Mouse (Mus musculus) layer of hippocampus, adult 11-12 months (tissue): ENCODE data around the gene Ttyh1.
A peak's percentile ranks its signal among the peaks of the same experiment; 100 is the strongest.

ENCODE experiments used
- DNase-seq: peaks from one replicate; pipeline ENCODE4 v3.0.0; 2022; ENCODE audit warnings: low spot score

Ttyh1 gene

GRCm38 (mm10) chr7:4119344-4119902 is at the start of gene Ttyh1:
TSS of gene Ttyh1 (plus strand) at chr7:4119408.
- peak; percentile 69 for DNase-seq

GRCm38 (mm10) chr7:4071066-4071465 is 48.1 kb upstream of the Ttyh1 start:
- DNase-seq: no peak

- DNase-seq: peak; percentile 23
Observed at GRCm38 (mm10) chr7:4073144-4073543, 46.1 kb upstream of the Ttyh1 start.

- no peak for DNase-seq
Observed at GRCm38 (mm10) chr7:4079511-4079910, 39.7 kb upstream of the Ttyh1 start.

GRCm38 (mm10) chr7:4080552-4080951 is 38.7 kb upstream of the Ttyh1 start:
- DNase-seq: no peak

GRCm38 (mm10) chr7:4081706-4082105 is 37.5 kb upstream of the Ttyh1 start:
- no peak for DNase-seq

GRCm38 (mm10) chr7:4082804-4083203 is 36.4 kb upstream of the Ttyh1 start:
- peak; percentile 50 for DNase-seq

- peak; percentile 65 for DNase-seq
Observed at GRCm38 (mm10) chr7:4084161-4084560, 35.0 kb upstream of the Ttyh1 start.

- DNase-seq: peak; percentile 35
Observed at GRCm38 (mm10) chr7:4085562-4085961, 33.6 kb upstream of the Ttyh1 start.

- peak; percentile 47 for DNase-seq
Observed at GRCm38 (mm10) chr7:4087238-4087895, 31.8 kb upstream of the Ttyh1 start.

- DNase-seq: peak; percentile 69
Observed at GRCm38 (mm10) chr7:4087896-4088480, 31.2 kb upstream of the Ttyh1 start.

- DNase-seq: no peak
Observed at GRCm38 (mm10) chr7:4088679-4089078, 30.5 kb upstream of the Ttyh1 start.

- no peak for DNase-seq
Observed at GRCm38 (mm10) chr7:4091170-4091569, 28.0 kb upstream of the Ttyh1 start.

- no peak for DNase-seq
Observed at GRCm38 (mm10) chr7:4098301-4098700, 20.9 kb upstream of the Ttyh1 start.

- no peak for DNase-seq
Observed at GRCm38 (mm10) chr7:4098832-4099231, 20.4 kb upstream of the Ttyh1 start.

GRCm38 (mm10) chr7:4101144-4101543 is 18.1 kb upstream of the Ttyh1 start:
- no peak for DNase-seq

- peak; percentile 54 for DNase-seq
Observed at GRCm38 (mm10) chr7:4103411-4103810, 15.8 kb upstream of the Ttyh1 start.

GRCm38 (mm10) chr7:4111766-4112165 is 7.4 kb upstream of the Ttyh1 start:
- DNase-seq: no peak

- peak; percentile 46 for DNase-seq
Observed at GRCm38 (mm10) chr7:4117050-4117814, 2.0 kb upstream of the Ttyh1 start.

GRCm38 (mm10) chr7:4119976-4120921 is 1.0 kb downstream of the Ttyh1 start:
- DNase-seq: peak; percentile 49

- no peak for DNase-seq
Observed at GRCm38 (mm10) chr7:4122076-4122768, 3.0 kb downstream of the Ttyh1 start.
